Mouse (Mus musculus): Measurements from ENCODE around the gene Rps6ka1. TPM values are rescaled to one million over a fixed set of nuclear protein-coding genes. Genes with fewer than 3 reads are reported as not detected.

Rps6ka1 gene
- polyA plus RNA-seq, 1 experiment from 2014 or later, result 25.3 TPM

GRCm38 (mm10) chr4:133820166-133820565 lies 67.4 kb downstream of the Rps6ka1 start:
- Histone ChIP-seq H3K9me3 (ENCODE audit: control insufficient read depth, low read length) (no peaks in the 10 kb centered on the region), H3K4me2 (replicated peaks) (no peak overlapping the region), H3K27me3 (ENCODE audit: control insufficient read depth, insufficient read depth, low read length) (no peaks in the 10 kb centered on the region), H3K36me3 (replicated peaks; ENCODE audit: control insufficient read depth, insufficient read depth) (no peaks in the 10 kb centered on the region), H3K4me3 (replicated peaks; ENCODE audit: low read length) (no peak overlapping the region), H3K27ac (no peak overlapping the region), H3K4me1 (replicated peaks; ENCODE audit: control insufficient read depth, insufficient read depth, low read length) (peaks cover 5% of the 10 kb centered on the region; the same call in 1 of the 2 replicates), H3K9ac (no peak overlapping the region)
- 46% methylated on average over 4 of the region's 4 CpGs for WGBS
- ATAC-seq (ENCODE audit: low FRiP score) (no peak), DNase-seq (ENCODE audit: low spot score) (no peak)

- Histone ChIP-seq H3K27me3 (ENCODE audit: control insufficient read depth, insufficient read depth, low read length) (no peaks in the 10 kb centered on the region), H3K4me1 (replicated peaks; ENCODE audit: control insufficient read depth, insufficient read depth, low read length) (peaks cover 11% of the 10 kb centered on the region; the same call in 1 of the 2 replicates), H3K4me3 (replicated peaks; ENCODE audit: low read length) (no peak overlapping the region), H3K9me3 (ENCODE audit: control insufficient read depth, low read length) (no peaks in the 10 kb centered on the region), H3K4me2 (replicated peaks) (no peak overlapping the region), H3K9ac (no peak overlapping the region), H3K36me3 (replicated peaks; ENCODE audit: control insufficient read depth, insufficient read depth) (no peaks in the 10 kb centered on the region), H3K27ac (no peak overlapping the region)
- ATAC-seq (ENCODE audit: low FRiP score) (no peak), DNase-seq (ENCODE audit: low spot score) (no peak)
- 92% methylated on average over 5 of the region's 5 CpGs for WGBS
Measured at GRCm38 (mm10) chr4:133817356-133817755, 70.2 kb downstream of the Rps6ka1 start.

- 41% methylated on average over 7 of the region's 7 CpGs for WGBS
- no peak overlapping the region for H3K9ac ChIP-seq
Measured at GRCm38 (mm10) chr4:133816504-133816875, 71.1 kb downstream of the Rps6ka1 start.

GRCm38 (mm10) chr4:133815635-133816503 lies 71.7 kb downstream of the Rps6ka1 start:
- ATAC-seq (ENCODE audit: low FRiP score) (no peak), DNase-seq (ENCODE audit: low spot score) (no peak)
- H3K4me2 ChIP-seq (replicated peaks), result peak overlapping the region; percentile 11; the same call in 1 of the 2 replicates
- peaks cover 11% of the 10 kb centered on the region; the same call in 1 of the 2 replicates for H3K4me1 ChIP-seq (replicated peaks; ENCODE audit: control insufficient read depth, insufficient read depth, low read length)
- 4% methylated on average over 16 of the region's 16 CpGs for WGBS
- H3K9me3 ChIP-seq (ENCODE audit: control insufficient read depth, low read length), result no peaks in the 10 kb centered on the region
- H3K9ac ChIP-seq, result no peak overlapping the region
- peak overlapping the region; percentile 98; the same call in 1 of the 2 replicates for H3K27ac ChIP-seq
- no peak overlapping the region for H3K4me3 ChIP-seq (replicated peaks; ENCODE audit: low read length)
- H3K36me3 ChIP-seq (replicated peaks; ENCODE audit: control insufficient read depth, insufficient read depth), result no peaks in the 10 kb centered on the region
- H3K27me3 ChIP-seq (ENCODE audit: control insufficient read depth, insufficient read depth, low read length), result no peaks in the 10 kb centered on the region

More at GRCm38 (mm10) chr4:133816504-133816875, 71.1 kb downstream of the Rps6ka1 start:
- Histone ChIP-seq H3K4me2 (replicated peaks) (peak overlapping the region; percentile 11; the same call in 1 of the 2 replicates), H3K36me3 (replicated peaks; ENCODE audit: control insufficient read depth, insufficient read depth) (no peaks in the 10 kb centered on the region), H3K9me3 (ENCODE audit: control insufficient read depth, low read length) (no peaks in the 10 kb centered on the region), H3K4me3 (replicated peaks; ENCODE audit: low read length) (no peak overlapping the region), H3K27me3 (ENCODE audit: control insufficient read depth, insufficient read depth, low read length) (no peaks in the 10 kb centered on the region), H3K27ac (no peak overlapping the region), H3K4me1 (replicated peaks; ENCODE audit: control insufficient read depth, insufficient read depth, low read length) (peaks cover 11% of the 10 kb centered on the region; the same call in 1 of the 2 replicates)
- DNase-seq (ENCODE audit: low spot score), result no peak
- no peak for ATAC-seq (ENCODE audit: low FRiP score)

GRCm38 (mm10) chr4:133814804-133815515 lies 72.6 kb downstream of the Rps6ka1 start:
- H3K9me3 ChIP-seq (ENCODE audit: control insufficient read depth, low read length), result no peaks in the 10 kb centered on the region
- WGBS, result 6% methylated on average over 25 of the region's 25 CpGs
- H3K4me1 ChIP-seq (replicated peaks; ENCODE audit: control insufficient read depth, insufficient read depth, low read length), result peaks cover 11% of the 10 kb centered on the region; the same call in 1 of the 2 replicates
- peak overlapping the region; percentile 59 for H3K4me3 ChIP-seq (replicated peaks; ENCODE audit: low read length)
- no peaks in the 10 kb centered on the region for H3K36me3 ChIP-seq (replicated peaks; ENCODE audit: control insufficient read depth, insufficient read depth)
- DNase-seq (ENCODE audit: low spot score), result no peak
- H3K9ac ChIP-seq, result peak overlapping the region; percentile 78; the same call in 1 of the 2 replicates
- H3K4me2 ChIP-seq (replicated peaks), result peak overlapping the region; percentile 61
- peak overlapping the region; percentile 98 for H3K27ac ChIP-seq
- ATAC-seq (ENCODE audit: low FRiP score), result no peak
- no peaks in the 10 kb centered on the region for H3K27me3 ChIP-seq (ENCODE audit: control insufficient read depth, insufficient read depth, low read length)

GRCm38 (mm10) chr4:133813992-133814803 lies 73.4 kb downstream of the Rps6ka1 start:
- Histone ChIP-seq H3K4me3 (replicated peaks; ENCODE audit: low read length) (peak overlapping the region; percentile 59), H3K9ac (peak overlapping the region; percentile 78), H3K9me3 (ENCODE audit: control insufficient read depth, low read length) (no peaks in the 10 kb centered on the region), H3K4me2 (replicated peaks) (peak overlapping the region; percentile 61), H3K4me1 (replicated peaks; ENCODE audit: control insufficient read depth, insufficient read depth, low read length) (peaks cover 11% of the 10 kb centered on the region; the same call in 1 of the 2 replicates), H3K27ac (peak overlapping the region; percentile 98), H3K36me3 (replicated peaks; ENCODE audit: control insufficient read depth, insufficient read depth) (no peaks in the 10 kb centered on the region), H3K27me3 (ENCODE audit: control insufficient read depth, insufficient read depth, low read length) (no peaks in the 10 kb centered on the region)
- WGBS, result under 1% methylated on average over 58 of the region's 80 CpGs
- peak; percentile 85 for DNase-seq (ENCODE audit: low spot score)
- peak; percentile 54 for ATAC-seq (ENCODE audit: low FRiP score)

GRCm38 (mm10) chr4:133813174-133813991 lies 74.2 kb downstream of the Rps6ka1 start:
- Histone ChIP-seq H3K36me3 (replicated peaks; ENCODE audit: control insufficient read depth, insufficient read depth) (no peaks in the 10 kb centered on the region), H3K4me2 (replicated peaks) (peak overlapping the region; percentile 61), H3K4me3 (replicated peaks; ENCODE audit: low read length) (peak overlapping the region; percentile 59), H3K9me3 (ENCODE audit: control insufficient read depth, low read length) (no peaks in the 10 kb centered on the region), H3K27ac (peak overlapping the region; percentile 98), H3K27me3 (ENCODE audit: control insufficient read depth, insufficient read depth, low read length) (no peaks in the 10 kb centered on the region), H3K4me1 (replicated peaks; ENCODE audit: control insufficient read depth, insufficient read depth, low read length) (peaks cover 11% of the 10 kb centered on the region; the same call in 1 of the 2 replicates), H3K9ac (peak overlapping the region; percentile 78)
- DNase-seq (ENCODE audit: low spot score) (peak; percentile 93), ATAC-seq (ENCODE audit: low FRiP score) (peak; percentile 90)
- under 1% methylated on average over 70 of the region's 101 CpGs for WGBS

Data from hindbrain, embryonic 14.5 days (tissue).